Mouse (Mus musculus) heart, adult 2 months (tissue): ENCODE results near the gene Mthfr. TPM values are rescaled to one million over a fixed set of nuclear protein-coding genes. Genes with fewer than 3 reads are reported as not detected.

Source experiments
- DNase-seq, 2 experiments: peaks; one replicate each; pipeline ENCODE4 v3.0.0; 2021
- H3K27ac ChIP-seq: fragments of 200-600 bp; 2 replicates; pipeline ENCODE4 v1.8.1; 2022
- H3K27me3 ChIP-seq: fragments of 200-500 bp; 2 replicates; pipeline ENCODE4 v1.6.1; 2012; ENCODE audit warnings: mild to moderate bottlenecking, low read length, inconsistent platforms, mixed read lengths; ENCODE audit not compliant: control insufficient read depth, insufficient read depth
- H3K36me3 ChIP-seq: fragments of 200-500 bp; 2 replicates; pipeline ENCODE4 v1.6.1; 2012; ENCODE audit warnings: low read length, inconsistent platforms; ENCODE audit not compliant: control insufficient read depth, insufficient read depth
- H3K4me1 ChIP-seq: fragments of 200-500 bp; 2 replicates; pipeline ENCODE4 v1.6.1; 2011; ENCODE audit warnings: low read length; ENCODE audit not compliant: control insufficient read depth, insufficient read depth
- H3K4me3 ChIP-seq: fragments of 200-600 bp; 2 replicates; pipeline ENCODE4 v1.8.1; 2022
- H3K79me2 ChIP-seq: fragments of 200-500 bp; replicated peaks from 2 replicates; pipeline ENCODE4 v1.6.1; 2012; ENCODE audit warnings: mild to moderate bottlenecking, inconsistent platforms, low read length, moderate library complexity, mixed read lengths; ENCODE audit not compliant: control insufficient read depth, insufficient read depth
- H3K9ac ChIP-seq: fragments of 200-500 bp; 2 replicates; pipeline ENCODE4 v1.6.1; 2012; ENCODE audit warnings: low read depth, mild to moderate bottlenecking, control low read depth, inconsistent platforms, low read length, mixed read lengths
- CTCF ChIP-seq: fragments of 200-600 bp; IDR thresholded peaks from 2 replicates; pipeline ENCODE4 v1.8.1; 2022; ENCODE audit warnings: antibody characterized with exemption, mild to moderate bottlenecking, moderate library complexity
- EP300 ChIP-seq: fragments of 200-500 bp; IDR thresholded peaks from 2 replicates; pipeline ENCODE4 v1.6.1; 2011; ENCODE audit warnings: low read depth, low read length, control low read depth; ENCODE audit not compliant: insufficient read depth
- POLR2A ChIP-seq: fragments of 200-500 bp; IDR thresholded peaks from 2 replicates; pipeline ENCODE4 v1.6.1; 2011; ENCODE audit warnings: mild to moderate bottlenecking, low read depth, low read length, control low read depth; ENCODE audit not compliant: insufficient read depth
- WGBS: fragments of 180-500 bp; shearing (Covaris S2); methylation state at CpG from one replicate; pipeline ENCODE4 v1.1.7; 2018; 5-methylcytosine and 5-hydroxymethylcytosine counted together
- intact Hi-C: fragments of 180-260 bp; cut with DNase I; formaldehyde crosslinking; loops from one replicate; pipeline ENCODE4 v1.15.1; 2025
- polyA plus RNA-seq: library from polyadenylated mRNA; depleted of rRNA; stranded (reverse); fragments of >200 nt; gene quantifications from 2 replicates; pipeline ENCODE4 v1.2.3, GENCODE M21; 2012
- total RNA-seq, 2 experiments: library from RNA; stranded (reverse); gene quantifications; 2 replicates each; pipeline ENCODE4 v1.2.3; 2021

Gene Mthfr
- total and polyA plus RNA-seq, 3 experiments = 8.2 to 15.7 (median 11.0) TPM

DNA sequence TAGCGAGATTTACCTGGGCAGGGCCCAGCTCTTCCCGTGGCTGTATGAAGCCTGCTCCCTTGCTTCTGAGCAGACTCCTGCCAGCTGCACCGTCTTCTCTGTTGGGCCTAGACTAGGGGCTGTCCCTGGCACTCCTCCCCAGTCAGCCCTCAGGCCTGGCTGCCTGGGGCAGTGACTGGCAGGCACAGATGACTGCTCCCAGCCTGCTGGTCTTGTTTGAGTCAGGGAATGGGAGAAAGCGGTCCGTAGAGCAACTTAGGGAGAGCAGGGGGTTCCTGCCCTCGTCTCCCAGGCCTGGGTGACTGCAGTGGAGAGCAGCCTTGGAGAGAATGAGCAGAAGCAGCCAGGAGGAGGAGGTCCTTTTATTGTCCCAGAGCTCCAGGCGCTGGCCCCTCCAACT, 17.4 kb downstream of the Mthfr start:
- Histone ChIP-seq H3K4me3 (no peak overlapping the region), H3K36me3 (no peaks in the 10 kb centered on the region; the same call in 1 of the 2 replicates), H3K4me1 (peaks cover 7% of the 10 kb centered on the region), H3K9ac (peak overlapping the region; percentile 9; the same call in 1 of the 2 replicates), H3K27me3 (no peaks in the 10 kb centered on the region), H3K79me2 (no peaks in the 10 kb centered on the region), H3K27ac (peak overlapping the region; percentile 73)
- intact Hi-C loops = no loop called here
- WGBS = 55% methylated on average over 7 of the region's 7 CpGs
- no peak for TF ChIP-seq CTCF
- no peak for TF ChIP-seq EP300
- no peak for TF ChIP-seq POLR2A
- peak in 1 of 2 experiments; percentile 25 for DNase-seq

DNA sequence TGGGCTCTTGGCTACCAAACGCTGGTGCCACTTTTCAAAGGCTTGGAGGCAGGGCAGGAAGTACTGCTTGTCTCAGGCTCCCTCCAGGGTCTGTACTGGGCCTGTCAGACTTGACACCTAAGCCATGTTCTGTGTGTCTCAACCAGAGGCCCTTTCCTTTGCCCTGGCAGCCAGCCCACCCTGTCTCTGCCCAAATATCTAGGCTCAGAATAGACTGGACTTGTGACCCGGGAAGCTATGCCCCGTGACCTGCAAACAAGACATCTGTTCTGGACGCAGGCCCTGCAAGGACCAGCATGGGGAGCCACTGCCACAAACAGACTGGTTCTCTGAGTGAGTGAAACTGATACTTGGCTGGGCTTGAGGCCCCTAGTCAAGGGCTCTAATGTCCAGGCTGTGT, 17.9 kb downstream of the Mthfr start:
- DNase-seq = peak; percentile 69 to 84
- Histone ChIP-seq H3K27me3 (no peaks in the 10 kb centered on the region), H3K4me3 (no peak overlapping the region), H3K9ac (no peak overlapping the region), H3K4me1 (peaks cover 7% of the 10 kb centered on the region), H3K36me3 (no peaks in the 10 kb centered on the region; the same call in 1 of the 2 replicates), H3K27ac (peak overlapping the region; percentile 73), H3K79me2 (no peaks in the 10 kb centered on the region)
- TF ChIP-seq CTCF (0 out of 2 replicates have a peak, but pooled peaks have one; percentile 7), EP300 (peak; percentile 91), POLR2A (no peak)
- WGBS = 51% methylated on average over 4 of the region's 4 CpGs
- intact Hi-C loops = no loop called here

DNA sequence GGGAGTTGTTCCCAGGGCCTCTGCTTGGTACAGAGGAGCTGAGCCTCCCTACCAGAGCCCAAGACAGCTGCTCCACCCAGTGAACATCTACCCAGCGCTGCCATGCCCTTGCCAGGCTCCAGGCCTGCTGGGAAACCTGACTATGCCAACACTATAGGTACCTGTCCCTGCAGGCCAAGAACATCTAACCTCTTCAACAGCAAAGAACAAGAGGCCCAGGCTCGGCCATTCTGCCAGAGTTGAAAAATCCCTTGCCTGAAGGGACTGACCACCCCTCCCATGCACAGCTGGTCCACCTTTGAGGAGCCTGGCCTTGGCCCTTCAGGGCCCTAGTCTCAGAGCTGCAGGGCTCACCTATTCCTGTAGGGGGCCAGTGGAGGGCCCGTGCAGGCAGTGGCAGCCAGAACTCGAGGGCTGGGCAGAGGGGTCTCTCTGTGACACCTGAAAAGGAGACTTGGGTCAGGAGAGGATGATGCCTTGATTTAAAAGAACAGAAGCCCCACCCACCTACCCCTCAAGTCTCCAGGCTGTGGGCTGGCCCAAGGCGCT, 18.9 kb downstream of the Mthfr start:
- H3K9ac ChIP-seq = no peak overlapping the region
- TF ChIP-seq EP300 = no peak
- peak; percentile 37 for TF ChIP-seq CTCF
- 64% methylated on average over 5 of the region's 5 CpGs for WGBS
- peaks cover 7% of the 10 kb centered on the region for H3K4me1 ChIP-seq
- H3K79me2 ChIP-seq = no peaks in the 10 kb centered on the region
- H3K27ac ChIP-seq = peak overlapping the region; percentile 73
- no peak for DNase-seq
- H3K27me3 ChIP-seq = no peaks in the 10 kb centered on the region
- intact Hi-C loops = no loop called here
- no peaks in the 10 kb centered on the region; the same call in 1 of the 2 replicates for H3K36me3 ChIP-seq
- no peak overlapping the region for H3K4me3 ChIP-seq

DNA sequence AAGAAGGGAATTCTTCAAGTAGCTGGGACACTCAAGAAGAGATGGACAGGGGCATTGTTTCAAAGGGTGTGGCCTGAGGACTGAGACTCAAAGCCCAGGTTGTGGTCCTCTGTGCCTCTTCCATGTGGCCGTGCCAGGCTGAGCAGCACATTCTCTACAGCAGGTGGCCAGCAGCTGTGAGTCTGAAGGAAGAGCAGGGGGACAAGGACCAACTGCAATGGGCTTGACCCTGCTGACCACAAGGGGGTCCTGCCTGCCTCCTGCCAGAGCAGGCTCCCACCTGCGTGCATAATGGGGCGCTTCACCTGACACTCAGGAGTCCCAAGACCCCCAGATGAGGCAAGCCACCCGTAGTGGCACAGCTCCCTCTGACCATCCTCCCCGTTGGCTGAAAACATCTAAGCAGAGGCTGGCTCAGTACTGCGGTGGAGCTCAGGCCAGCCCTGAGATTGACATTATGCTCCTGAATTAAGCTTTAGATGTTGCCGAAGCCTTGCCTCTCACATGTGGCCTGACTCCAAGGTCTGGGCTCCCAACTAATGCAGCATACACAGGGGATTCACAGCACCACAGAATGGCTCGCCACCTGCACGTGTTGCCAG, 19.4 kb downstream of the Mthfr start:
- no peak overlapping the region for H3K9ac ChIP-seq
- intact Hi-C loops = no loop called here
- no peak overlapping the region for H3K27ac ChIP-seq
- WGBS = 88% methylated on average over 9 of the region's 9 CpGs
- H3K4me3 ChIP-seq = no peak overlapping the region
- H3K36me3 ChIP-seq = no peaks in the 10 kb centered on the region; the same call in 1 of the 2 replicates
- no peak for TF ChIP-seq POLR2A
- no peak for TF ChIP-seq CTCF
- no peak for TF ChIP-seq EP300
- no peaks in the 10 kb centered on the region for H3K27me3 ChIP-seq
- peaks cover 7% of the 10 kb centered on the region for H3K4me1 ChIP-seq
- DNase-seq = no peak
- H3K79me2 ChIP-seq = no peaks in the 10 kb centered on the region

DNA sequence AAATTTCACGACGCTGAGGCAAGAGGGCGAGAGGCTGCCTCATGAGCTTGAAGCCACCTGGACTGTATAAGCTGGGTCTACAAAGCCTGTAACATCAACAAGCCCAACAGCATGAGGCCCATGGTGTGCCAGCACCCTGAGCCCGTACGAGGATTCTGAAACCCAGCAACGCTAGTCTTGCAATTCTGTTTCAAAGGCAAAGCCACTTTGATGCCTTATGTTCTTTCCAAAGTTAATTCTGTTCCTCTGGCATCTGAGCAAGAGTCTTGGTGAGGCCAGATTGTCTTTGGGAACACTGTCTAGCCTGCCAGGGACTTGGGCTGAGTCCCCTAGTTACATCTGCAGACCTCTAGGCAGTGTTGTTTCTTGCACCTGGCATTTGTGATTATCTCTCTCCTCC, 20.1 kb downstream of the Mthfr start:
- H3K79me2 ChIP-seq = no peaks in the 10 kb centered on the region
- no peak for DNase-seq
- H3K27ac ChIP-seq = no peak overlapping the region
- H3K4me1 ChIP-seq = peaks cover 7% of the 10 kb centered on the region
- no peak overlapping the region for H3K4me3 ChIP-seq
- no peaks in the 10 kb centered on the region for H3K27me3 ChIP-seq
- 85% methylated on average over 6 of the region's 6 CpGs for WGBS
- H3K36me3 ChIP-seq = no peaks in the 10 kb centered on the region; the same call in 1 of the 2 replicates
- no peak overlapping the region for H3K9ac ChIP-seq
- intact Hi-C loops = no loop called here
- TF ChIP-seq EP300 (no peak), CTCF (no peak), POLR2A (no peak)

DNA sequence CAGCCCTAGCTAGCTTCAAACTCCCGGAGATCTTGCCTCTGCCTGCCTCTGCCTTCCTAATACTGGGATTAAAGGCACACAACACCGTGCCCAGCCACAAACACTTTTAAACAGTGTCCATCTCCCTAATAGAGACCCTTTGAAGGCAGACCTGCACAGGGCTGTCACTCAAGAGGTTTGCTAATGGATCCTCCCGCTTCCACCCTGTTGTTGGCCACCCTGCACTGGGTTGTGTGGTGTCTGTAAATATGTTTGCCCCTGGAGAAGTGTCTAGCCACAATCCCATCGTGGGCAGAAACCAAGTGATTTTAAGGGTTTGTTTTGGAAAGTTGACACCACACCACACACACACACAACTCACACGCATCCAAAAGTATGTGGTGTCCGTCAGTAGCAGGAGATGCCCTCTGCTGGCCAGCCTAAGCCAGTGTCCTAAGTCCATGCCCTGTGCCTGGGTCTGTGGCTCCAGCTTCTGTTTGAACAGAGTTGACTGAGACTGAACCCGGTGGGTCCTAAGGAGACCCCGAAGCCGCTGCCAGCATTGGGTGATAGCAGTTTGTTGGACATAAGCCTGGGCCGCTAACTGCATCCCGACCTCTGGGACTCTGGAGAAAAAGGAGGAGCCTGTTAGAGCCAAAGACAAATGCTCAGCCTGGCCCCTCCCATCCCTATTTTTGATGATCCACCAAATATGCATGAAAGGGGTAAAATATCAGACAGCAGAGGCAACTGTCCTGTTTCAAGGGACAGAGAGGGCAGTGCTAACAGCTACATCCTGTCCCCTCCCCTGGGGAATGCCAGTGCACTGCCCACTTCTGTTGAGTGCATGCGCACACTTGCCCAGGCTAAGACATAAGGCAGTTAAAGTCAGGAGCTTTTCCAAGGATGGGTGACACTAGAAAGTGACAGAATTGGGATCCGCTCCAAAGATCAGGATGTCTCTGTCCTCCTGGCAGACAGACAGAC, 21.5 kb downstream of the Mthfr start:
- WGBS = 35% methylated on average over 13 of the region's 13 CpGs
- TF ChIP-seq CTCF = peak; percentile 74
- peak; percentile 50; the same call in 1 of the 2 replicates for TF ChIP-seq EP300
- no peak for TF ChIP-seq POLR2A

More for the DNA sequence above, 21.5 kb downstream of the Mthfr start:
- intact Hi-C loops = no loop called here
- Histone ChIP-seq H3K9ac (no peak overlapping the region), H3K36me3 (no peaks in the 10 kb centered on the region; the same call in 1 of the 2 replicates), H3K4me1 (peaks cover 7% of the 10 kb centered on the region), H3K79me2 (no peaks in the 10 kb centered on the region), H3K27ac (no peak overlapping the region), H3K4me3 (no peak overlapping the region), H3K27me3 (no peaks in the 10 kb centered on the region)
- DNase-seq = peak; percentile 33 to 48
